Mouse (Mus musculus) hindbrain, embryonic 14.5 days (tissue): ENCODE results near the gene Dab1. TPM values are rescaled to one million over a fixed set of nuclear protein-coding genes. Genes with fewer than 3 reads are reported as not detected.

Experiments used
- ATAC-seq: fragments of 200-750 bp; cut with Nextera tagmentation; 2 replicates; pipeline ENCODE4 v1.8.0; 2017; ENCODE audit warnings: moderate number of reproducible peaks, mild to moderate bottlenecking, moderate TSS enrichment, moderate library complexity; ENCODE audit not compliant: low FRiP score
- DNase-seq: peaks from one replicate; pipeline ENCODE4 v3.0.0-alpha.2; 2015; ENCODE audit warnings: low spot score
- H3K27ac ChIP-seq: fragments of 300-500 bp; sonication (generic); 2 replicates; pipeline ENCODE4 v1.5.1; 2014; ENCODE audit warnings: mild to moderate bottlenecking, moderate library complexity
- H3K27me3 ChIP-seq: fragments of 300-500 bp; sonication (generic); 2 replicates; pipeline ENCODE4 v1.6.1; 2014; ENCODE audit warnings: mild to moderate bottlenecking, low read length, mixed read lengths; ENCODE audit not compliant: control insufficient read depth, insufficient read depth
- H3K36me3 ChIP-seq: fragments of 300-500 bp; sonication (generic); replicated peaks from 2 replicates; pipeline ENCODE4 v1.6.1; 2014; ENCODE audit not compliant: control insufficient read depth, insufficient read depth
- H3K4me1 ChIP-seq: fragments of 300-500 bp; sonication (generic); replicated peaks from 2 replicates; pipeline ENCODE4 v1.6.1; 2014; ENCODE audit warnings: antibody characterized with exemption, low read length, mixed read lengths; ENCODE audit not compliant: control insufficient read depth, insufficient read depth
- H3K4me2 ChIP-seq: fragments of 300-500 bp; sonication (generic); replicated peaks from 2 replicates; pipeline ENCODE4 v1.6.1; 2014; ENCODE audit warnings: mild to moderate bottlenecking, moderate library complexity
- H3K4me3 ChIP-seq: fragments of 300-500 bp; sonication (generic); replicated peaks from 2 replicates; pipeline ENCODE4 v1.5.1; 2014; ENCODE audit warnings: mild to moderate bottlenecking, low read length
- H3K9ac ChIP-seq: fragments of 300-500 bp; sonication (generic); 2 replicates; pipeline ENCODE4 v1.6.1; 2014
- H3K9me3 ChIP-seq: fragments of 300-500 bp; sonication (generic); 2 replicates; pipeline ENCODE4 v1.6.1; 2016; ENCODE audit warnings: low read length; ENCODE audit not compliant: control insufficient read depth
- WGBS: fragments of 180-500 bp; shearing (Covaris S2); extraction: QIAGEN DNeasy Blood & Tissue Kit; methylation state at CpG from one replicate; pipeline ENCODE4 v1.1.7; 2014; 5-methylcytosine and 5-hydroxymethylcytosine counted together
- polyA plus RNA-seq: library from polyadenylated mRNA; unstranded; fragments of >200 nt; fragmentation: Nextera tagmentation; extraction: Ambion mirVana; gene quantifications from 2 replicates; pipeline ENCODE4 v1.2.1, GENCODE M21; 2014

Dab1 gene
- polyA plus RNA-seq, 1 experiment from 2014 or later, result 62.9 TPM

GRCm38 (mm10) chr4:103713921-103714320, 94.8 kb downstream of the Dab1 start:
- Histone ChIP-seq H3K36me3 (no peaks in the 10 kb centered on the region), H3K9me3 (no peaks in the 10 kb centered on the region), H3K4me2 (no peak overlapping the region), H3K9ac (no peak overlapping the region), H3K4me1 (no peaks in the 10 kb centered on the region), H3K27me3 (no peaks in the 10 kb centered on the region), H3K27ac (no peak overlapping the region), H3K4me3 (no peak overlapping the region)
- DNase-seq, result no peak
- WGBS, result 88% methylated on average over 4 of the region's 4 CpGs
- ATAC-seq, result no peak

DNA sequence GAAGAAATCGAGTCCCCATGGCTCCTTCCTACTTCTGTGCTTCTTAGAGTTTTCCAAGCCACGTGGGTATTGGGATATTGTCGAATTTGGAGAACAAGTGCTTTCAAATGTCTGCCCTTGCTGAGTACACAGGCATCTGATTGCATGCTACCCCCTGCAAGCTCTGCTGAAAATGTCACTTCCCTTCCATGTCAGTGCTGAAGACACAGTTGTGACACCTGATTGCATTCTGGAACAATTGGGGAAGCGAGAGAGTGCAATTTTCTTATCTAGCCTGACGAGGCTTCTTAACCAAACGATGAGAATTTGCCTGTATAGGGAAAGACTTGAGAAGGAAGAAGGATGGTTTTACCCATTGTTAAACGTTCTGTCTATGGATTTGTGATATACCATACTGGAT, 95.8 kb downstream of the Dab1 start:
- ATAC-seq (no peak), DNase-seq (no peak)
- 84% methylated on average over 7 of the region's 7 CpGs for WGBS
- no peak overlapping the region for H3K9ac ChIP-seq
- no peak overlapping the region for H3K4me2 ChIP-seq
- H3K27ac ChIP-seq, result no peak overlapping the region
- no peaks in the 10 kb centered on the region for H3K4me1 ChIP-seq
- no peaks in the 10 kb centered on the region for H3K27me3 ChIP-seq
- no peaks in the 10 kb centered on the region for H3K36me3 ChIP-seq
- no peak overlapping the region for H3K4me3 ChIP-seq
- H3K9me3 ChIP-seq, result no peaks in the 10 kb centered on the region

GRCm38 (mm10) chr4:103715568-103715967, 96.4 kb downstream of the Dab1 start:
- ATAC-seq, result no peak
- WGBS, result 91% methylated on average over 4 of the region's 4 CpGs
- H3K4me3 ChIP-seq, result no peak overlapping the region

GRCm38 (mm10) chr4:103722738-103723137, 103.6 kb downstream of the Dab1 start:
- no peaks in the 10 kb centered on the region for H3K36me3 ChIP-seq
- 100% methylated on average over 1 of the region's 1 CpGs for WGBS
- ATAC-seq (no peak), DNase-seq (no peak)
- no peaks in the 10 kb centered on the region for H3K9me3 ChIP-seq
- no peak overlapping the region for H3K4me3 ChIP-seq
- no peaks in the 10 kb centered on the region for H3K27me3 ChIP-seq
- no peak overlapping the region for H3K9ac ChIP-seq
- H3K4me2 ChIP-seq, result no peak overlapping the region
- H3K4me1 ChIP-seq, result no peaks in the 10 kb centered on the region
- H3K27ac ChIP-seq, result no peak overlapping the region

More at GRCm38 (mm10) chr4:103715568-103715967, 96.4 kb downstream of the Dab1 start:
- Histone ChIP-seq H3K9ac (no peak overlapping the region), H3K4me2 (no peak overlapping the region), H3K4me1 (no peaks in the 10 kb centered on the region), H3K36me3 (no peaks in the 10 kb centered on the region), H3K27ac (no peak overlapping the region), H3K9me3 (no peaks in the 10 kb centered on the region), H3K27me3 (no peaks in the 10 kb centered on the region)
- no peak for DNase-seq

DNA sequence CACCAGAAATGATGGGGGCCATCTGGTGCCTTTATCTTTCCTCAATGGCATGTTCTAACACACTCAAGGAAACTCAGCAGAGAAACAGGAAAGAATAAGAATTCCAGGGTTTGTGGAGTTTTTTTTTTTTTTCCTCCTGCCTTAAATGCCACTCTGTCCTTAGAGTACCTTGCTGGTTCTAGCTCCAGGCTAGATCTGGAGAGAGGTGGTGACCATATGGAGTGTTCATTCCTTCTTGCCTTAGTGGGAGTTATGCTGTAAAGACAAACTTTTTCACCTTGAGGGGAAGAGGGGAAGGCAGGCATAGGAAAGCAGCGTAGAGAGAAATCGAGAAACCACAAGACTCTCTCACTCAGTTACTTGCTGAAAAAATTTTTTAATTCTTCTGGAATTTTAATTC, 107.3 kb downstream of the Dab1 start:
- Histone ChIP-seq H3K27ac (no peak overlapping the region), H3K36me3 (no peaks in the 10 kb centered on the region), H3K4me1 (no peaks in the 10 kb centered on the region), H3K9ac (no peak overlapping the region), H3K9me3 (no peaks in the 10 kb centered on the region), H3K27me3 (no peaks in the 10 kb centered on the region), H3K4me2 (no peak overlapping the region), H3K4me3 (no peak overlapping the region)
- 96% methylated on average over 2 of the region's 2 CpGs for WGBS
- DNase-seq, result no peak
- ATAC-seq, result no peak

DNA sequence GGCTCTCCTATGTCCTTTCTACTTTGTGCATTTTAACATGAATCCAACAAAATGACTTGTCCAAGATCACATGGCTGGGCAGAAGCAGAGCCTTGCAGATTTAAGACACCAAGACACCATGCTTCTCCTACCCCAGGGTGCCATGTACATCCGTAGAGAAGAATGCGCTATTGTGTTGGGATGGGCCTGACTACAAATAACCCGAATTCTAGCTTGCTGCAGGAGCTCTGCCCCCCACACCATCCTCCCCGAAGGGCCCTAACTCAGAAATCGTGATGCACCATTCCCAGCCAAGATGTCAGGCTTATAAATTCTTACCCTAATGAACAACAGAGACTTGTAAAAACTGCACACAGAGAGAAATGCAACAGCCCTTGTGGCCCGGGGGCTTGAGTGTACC, 118.0 kb downstream of the Dab1 start:
- WGBS, result 60% methylated on average over 6 of the region's 6 CpGs
- DNase-seq (no peak), ATAC-seq (no peak)
- Histone ChIP-seq H3K9ac (no peak overlapping the region), H3K36me3 (no peaks in the 10 kb centered on the region), H3K27me3 (no peaks in the 10 kb centered on the region), H3K27ac (no peak overlapping the region), H3K4me2 (no peak overlapping the region), H3K9me3 (no peaks in the 10 kb centered on the region), H3K4me3 (no peak overlapping the region), H3K4me1 (no peaks in the 10 kb centered on the region)

- Histone ChIP-seq H3K4me2 (no peak overlapping the region), H3K9ac (no peak overlapping the region), H3K4me1 (no peaks in the 10 kb centered on the region), H3K27ac (no peak overlapping the region), H3K4me3 (no peak overlapping the region), H3K9me3 (no peaks in the 10 kb centered on the region), H3K36me3 (no peaks in the 10 kb centered on the region), H3K27me3 (no peaks in the 10 kb centered on the region)
- ATAC-seq, result no peak
- DNase-seq, result peak; percentile 35
- WGBS, result 53% methylated on average over 4 of the region's 4 CpGs
These were observed 132.2 kb downstream of the Dab1 start for GRCm38 (mm10) chr4:103751249-103751855.

DNA sequence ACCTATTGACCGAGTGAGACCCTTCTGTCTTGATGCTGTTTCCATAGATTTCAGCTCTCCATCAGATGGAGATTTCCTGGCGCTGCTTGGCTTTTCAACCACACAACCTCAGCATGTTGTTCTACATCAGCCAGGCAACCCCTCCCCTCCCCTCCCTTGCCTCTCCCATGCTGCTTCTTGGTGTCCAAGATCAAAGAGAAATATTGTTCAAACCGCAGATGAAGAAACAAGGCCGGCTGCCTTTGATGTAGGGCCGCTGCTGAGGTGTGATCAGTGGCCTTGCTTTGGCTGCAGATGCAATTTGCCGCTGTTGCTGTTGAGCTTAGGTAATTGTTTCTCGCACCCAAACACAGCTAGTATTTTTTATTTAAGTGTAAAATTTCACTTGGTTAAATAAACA, 135.4 kb downstream of the Dab1 start:
- Histone ChIP-seq H3K9me3 (no peaks in the 10 kb centered on the region), H3K4me1 (no peaks in the 10 kb centered on the region), H3K4me3 (no peak overlapping the region), H3K27me3 (no peaks in the 10 kb centered on the region), H3K27ac (no peak overlapping the region), H3K9ac (no peak overlapping the region), H3K36me3 (no peaks in the 10 kb centered on the region), H3K4me2 (no peak overlapping the region)
- DNase-seq, result no peak
- 78% methylated on average over 7 of the region's 7 CpGs for WGBS
- no peak for ATAC-seq

DNA sequence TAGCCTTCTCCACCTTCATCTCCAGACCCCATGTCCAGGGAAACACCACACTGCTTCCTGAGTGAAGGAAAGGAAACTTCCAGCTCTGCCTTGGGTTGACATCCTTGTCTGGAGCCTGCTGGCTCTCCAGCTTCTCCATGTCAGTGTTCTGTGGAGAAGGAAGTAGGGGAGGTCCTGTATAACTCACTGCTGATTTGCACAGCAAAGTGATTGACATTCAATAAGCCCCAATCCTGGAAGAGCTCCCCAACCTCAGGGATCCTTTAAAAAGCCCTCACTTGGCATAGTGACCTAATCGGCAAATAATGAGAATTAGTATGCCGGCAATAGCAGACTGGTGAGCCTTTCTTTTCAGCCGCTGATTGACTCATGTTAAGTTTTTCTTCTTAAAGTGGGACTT, 138.1 kb downstream of the Dab1 start:
- no peaks in the 10 kb centered on the region for H3K27me3 ChIP-seq
- no peaks in the 10 kb centered on the region for H3K36me3 ChIP-seq
- ATAC-seq (no peak), DNase-seq (no peak)
- no peak overlapping the region for H3K27ac ChIP-seq
- H3K4me1 ChIP-seq, result no peaks in the 10 kb centered on the region
- H3K4me3 ChIP-seq, result no peak overlapping the region
- no peaks in the 10 kb centered on the region for H3K9me3 ChIP-seq
- H3K4me2 ChIP-seq, result no peak overlapping the region
- no peak overlapping the region for H3K9ac ChIP-seq
- WGBS, result 66% methylated on average over 3 of the region's 3 CpGs

GRCm38 (mm10) chr4:103762416-103762815, 143.3 kb downstream of the Dab1 start:
- H3K36me3 ChIP-seq, result no peaks in the 10 kb centered on the region
- H3K27me3 ChIP-seq, result no peaks in the 10 kb centered on the region
- no peak overlapping the region for H3K4me3 ChIP-seq
- ATAC-seq, result no peak
- no peaks in the 10 kb centered on the region for H3K4me1 ChIP-seq
- H3K9me3 ChIP-seq, result no peaks in the 10 kb centered on the region
- H3K9ac ChIP-seq, result no peak overlapping the region
- H3K4me2 ChIP-seq, result no peak overlapping the region
- no peak for DNase-seq
- WGBS, result 87% methylated on average over 11 of the region's 11 CpGs
- H3K27ac ChIP-seq, result no peak overlapping the region
